Mouse (Mus musculus): ENCODE measurements around the gene Myo9b. TPM values are rescaled to one million over a fixed set of nuclear protein-coding genes. Genes with fewer than 3 reads are reported as not detected.
"Not testable (repeated sequence)": the region's sequence is repeated elsewhere in the genome, so short reads cannot be mapped to it uniquely, and the experiment has no call there.

Gene Myo9b
- total RNA-seq, 1 experiment from 2014 or later, result 130 TPM

GRCm38 (mm10) chr8:71291351-71291750 lies 18.8 kb downstream of the Myo9b start:
- no peak for ATAC-seq (ENCODE audit: extremely low read depth, insufficient number of reproducible peaks, low FRiP score, poor library complexity, severe bottlenecking)

DNA sequence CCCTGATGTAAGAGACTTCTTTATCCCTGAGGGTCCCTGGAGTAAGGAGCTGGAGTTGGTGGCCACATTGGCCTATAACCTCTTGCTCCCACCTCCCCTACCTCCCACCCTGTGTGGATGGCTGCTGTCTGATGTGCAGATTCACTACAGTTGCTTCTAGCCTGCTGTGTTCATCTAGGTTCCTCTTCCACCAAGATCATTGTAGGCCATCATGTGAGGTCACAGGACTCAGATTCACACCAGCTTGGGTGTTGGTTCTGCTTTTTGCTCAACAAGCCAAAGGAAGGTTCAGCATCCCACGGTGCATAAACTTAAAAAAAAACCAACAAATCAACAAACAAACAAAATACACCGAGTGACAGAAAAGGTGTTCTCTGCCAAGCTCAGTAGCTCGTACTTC lies 21.4 kb downstream of the Myo9b start:
- peak; percentile 49 for ATAC-seq (ENCODE audit: extremely low read depth, insufficient number of reproducible peaks, low FRiP score, poor library complexity, severe bottlenecking)

- peak; percentile 72 for ATAC-seq (ENCODE audit: extremely low read depth, insufficient number of reproducible peaks, low FRiP score, poor library complexity, severe bottlenecking)
Measured at GRCm38 (mm10) chr8:71296188-71296621, 23.7 kb downstream of the Myo9b start.

DNA sequence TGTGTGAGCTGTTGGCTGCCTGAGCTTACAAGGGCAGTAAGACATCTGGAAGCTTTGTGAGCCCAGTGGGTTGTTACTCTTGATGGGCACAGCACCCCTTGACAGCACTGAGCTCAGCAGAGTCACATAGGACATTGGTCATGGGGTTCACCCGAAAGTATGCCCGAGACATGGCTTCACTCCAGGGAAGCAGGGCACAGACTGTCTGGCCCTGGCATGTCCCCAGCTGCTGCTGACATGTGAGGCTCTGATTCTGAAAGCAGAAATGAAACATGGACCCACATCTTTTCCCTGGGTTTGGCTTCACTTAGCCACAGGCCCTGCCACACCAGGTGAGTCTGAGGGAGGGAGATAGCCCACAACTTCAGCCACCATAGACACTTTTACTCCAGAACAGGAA lies 24.3 kb downstream of the Myo9b start:
- ATAC-seq (ENCODE audit: extremely low read depth, insufficient number of reproducible peaks, low FRiP score, poor library complexity, severe bottlenecking), result no peak

DNA sequence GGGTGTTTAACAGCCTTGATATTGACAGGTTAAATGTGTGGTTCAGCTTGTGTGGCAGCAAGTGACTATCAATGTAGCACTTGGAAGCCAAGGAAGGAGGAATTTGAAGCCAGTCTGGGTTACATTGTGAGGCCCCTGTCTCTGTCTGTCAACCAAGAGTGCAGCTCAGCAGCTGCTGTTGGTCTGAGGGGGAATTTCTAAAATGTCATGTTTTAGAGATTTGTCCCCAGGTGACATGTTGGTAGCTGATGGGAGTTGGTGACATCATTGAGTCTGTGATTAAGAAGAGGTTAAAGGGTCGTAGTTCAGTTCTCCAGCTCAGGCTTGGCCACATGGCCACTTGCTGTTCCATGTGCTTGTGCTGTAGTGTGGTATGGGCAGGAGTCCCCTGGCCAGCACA lies 24.9 kb downstream of the Myo9b start:
- no peak for ATAC-seq (ENCODE audit: extremely low read depth, insufficient number of reproducible peaks, low FRiP score, poor library complexity, severe bottlenecking)

- no peak for ATAC-seq (ENCODE audit: extremely low read depth, insufficient number of reproducible peaks, low FRiP score, poor library complexity, severe bottlenecking)
Measured at GRCm38 (mm10) chr8:71299716-71300115, 27.2 kb downstream of the Myo9b start.

GRCm38 (mm10) chr8:71302788-71303187 lies 30.3 kb downstream of the Myo9b start:
- ATAC-seq (ENCODE audit: extremely low read depth, insufficient number of reproducible peaks, low FRiP score, poor library complexity, severe bottlenecking), result no peak

DNA sequence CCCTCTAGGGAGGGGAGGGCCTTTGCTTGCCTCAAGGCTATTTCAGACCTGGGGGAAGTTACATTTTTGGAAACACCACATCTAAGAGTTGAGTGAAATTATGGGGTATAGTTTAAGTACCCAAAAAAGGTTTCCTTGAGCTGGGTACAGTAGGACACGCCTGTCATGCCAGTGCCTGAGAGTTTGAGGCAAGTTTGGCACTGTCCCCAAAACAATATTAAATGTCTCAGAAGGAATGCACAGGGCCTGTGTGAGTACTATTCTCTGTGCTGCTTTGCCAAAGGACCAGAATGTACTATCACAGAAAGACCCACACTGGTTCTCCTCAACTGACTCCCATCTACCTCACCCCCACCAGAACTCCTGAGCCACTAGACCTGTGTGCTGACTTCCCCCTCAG lies 31.1 kb downstream of the Myo9b start:
- no peak for ATAC-seq (ENCODE audit: extremely low read depth, insufficient number of reproducible peaks, low FRiP score, poor library complexity, severe bottlenecking)

- ATAC-seq (ENCODE audit: extremely low read depth, insufficient number of reproducible peaks, low FRiP score, poor library complexity, severe bottlenecking), result no peak
Measured at GRCm38 (mm10) chr8:71305988-71306387, 33.5 kb downstream of the Myo9b start.

DNA sequence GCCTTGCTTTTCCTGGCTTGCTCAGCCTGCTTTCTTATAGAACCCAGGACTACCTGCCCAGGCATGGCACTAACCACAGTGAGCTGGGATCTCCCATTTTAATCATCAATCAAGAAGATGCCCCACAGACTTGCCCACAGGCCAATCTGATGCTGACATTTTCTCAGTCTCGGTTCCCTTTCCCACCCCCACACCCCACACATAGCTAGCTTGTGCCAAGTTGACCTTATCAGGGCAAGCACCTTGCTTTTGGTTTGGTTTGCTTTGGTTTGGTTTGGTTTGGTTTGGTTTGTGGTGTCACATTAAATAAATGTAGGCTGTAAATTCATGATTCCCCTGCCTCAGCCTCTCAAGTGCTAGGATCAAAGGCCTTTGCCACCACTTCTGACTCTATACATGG lies 34.9 kb downstream of the Myo9b start:
- no peak for ATAC-seq (ENCODE audit: extremely low read depth, insufficient number of reproducible peaks, low FRiP score, poor library complexity, severe bottlenecking)

DNA sequence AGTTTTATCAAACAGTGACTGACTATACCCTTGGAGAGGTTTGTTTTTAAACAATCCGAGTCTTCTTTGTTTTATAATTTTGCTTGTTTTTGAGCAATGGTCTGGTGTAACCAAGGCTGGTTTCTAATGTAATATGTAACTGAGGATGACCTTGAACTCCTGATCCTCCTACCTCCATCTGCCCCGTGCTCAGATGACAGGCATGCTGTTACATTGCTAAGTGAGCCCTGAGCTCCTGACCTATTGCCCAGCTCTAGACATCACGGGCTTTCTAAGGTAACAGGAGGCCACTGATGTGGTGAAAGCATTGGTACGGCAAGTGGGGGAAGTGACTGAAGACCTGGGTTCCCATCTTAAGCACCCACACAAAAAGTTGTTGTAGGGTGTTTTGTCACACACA lies 35.4 kb downstream of the Myo9b start:
- ATAC-seq (ENCODE audit: extremely low read depth, insufficient number of reproducible peaks, low FRiP score, poor library complexity, severe bottlenecking), result no peak

- peak; percentile 45; the same call in 1 of the 2 replicates for ATAC-seq (ENCODE audit: extremely low read depth, insufficient number of reproducible peaks, low FRiP score, poor library complexity, severe bottlenecking)
Measured at GRCm38 (mm10) chr8:71310446-71310845, 37.9 kb downstream of the Myo9b start.

GRCm38 (mm10) chr8:71312700-71313099 lies 40.2 kb downstream of the Myo9b start:
- no peak for ATAC-seq (ENCODE audit: extremely low read depth, insufficient number of reproducible peaks, low FRiP score, poor library complexity, severe bottlenecking)

DNA sequence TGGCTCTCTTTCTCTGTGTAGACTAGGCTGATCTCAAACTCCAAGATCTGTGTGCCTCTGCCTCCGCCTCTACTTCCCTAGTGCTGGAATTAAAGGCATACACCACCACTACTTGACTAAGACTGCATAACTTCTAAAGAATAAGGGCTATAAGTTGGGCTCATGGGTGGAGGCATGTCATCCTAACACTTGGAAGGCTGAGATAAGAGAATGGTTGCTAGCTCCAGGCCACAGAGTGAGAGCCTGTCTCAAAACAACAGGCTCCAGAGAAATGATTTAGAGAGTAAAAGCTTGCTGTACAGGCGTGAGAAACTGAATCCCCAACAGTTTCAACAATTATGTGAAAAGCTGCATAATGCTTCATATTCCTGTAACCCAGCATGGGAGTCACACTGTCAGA lies 41.4 kb downstream of the Myo9b start:
- ATAC-seq (ENCODE audit: extremely low read depth, insufficient number of reproducible peaks, low FRiP score, poor library complexity, severe bottlenecking), result no peak

GRCm38 (mm10) chr8:71315972-71316371 lies 43.5 kb downstream of the Myo9b start:
- no peak for ATAC-seq (ENCODE audit: extremely low read depth, insufficient number of reproducible peaks, low FRiP score, poor library complexity, severe bottlenecking)

- ATAC-seq (ENCODE audit: extremely low read depth, insufficient number of reproducible peaks, low FRiP score, poor library complexity, severe bottlenecking), result no peak
Measured at GRCm38 (mm10) chr8:71316486-71317031, 44.0 kb downstream of the Myo9b start.

DNA sequence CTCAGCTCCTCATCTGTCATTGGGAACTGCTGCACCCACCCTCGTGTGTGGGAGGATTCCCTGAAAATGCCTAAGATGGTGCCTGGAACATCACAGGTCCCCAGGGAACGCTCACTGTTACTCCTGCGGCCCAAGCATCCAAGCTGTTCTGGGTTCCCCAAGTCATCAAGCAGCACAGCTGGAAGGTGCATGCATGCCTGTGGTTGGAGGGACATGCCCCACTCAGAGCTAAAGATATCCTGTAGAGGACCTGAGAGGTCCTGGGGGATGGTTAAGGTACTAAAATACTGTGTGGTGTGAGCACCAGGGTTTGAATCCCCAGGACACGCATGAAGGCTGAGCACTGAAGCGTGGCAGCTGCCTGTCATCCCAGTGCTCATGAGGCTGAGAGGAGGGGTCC lies 46.1 kb downstream of the Myo9b start:
- not testable (repeated sequence) for ATAC-seq (ENCODE audit: extremely low read depth, insufficient number of reproducible peaks, low FRiP score, poor library complexity, severe bottlenecking)

DNA sequence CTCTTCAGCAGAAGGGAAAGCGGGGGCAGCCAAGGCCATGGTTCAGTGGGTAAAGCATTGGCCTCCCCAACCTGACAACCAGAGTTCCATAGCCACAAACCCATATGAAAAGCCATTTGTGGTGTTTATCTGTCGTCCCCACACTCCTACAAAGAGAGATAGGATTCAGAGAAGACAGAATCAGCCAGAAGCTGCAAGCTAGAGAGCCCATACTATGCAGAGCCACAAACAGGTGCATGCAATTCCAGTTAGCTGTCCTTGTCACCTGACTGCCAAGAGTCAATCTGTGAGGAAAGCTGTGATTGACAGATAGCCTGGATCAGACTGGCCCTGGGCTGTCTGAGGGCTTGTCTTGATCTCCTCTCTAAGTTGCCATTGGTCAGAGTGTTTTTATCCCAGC lies 47.2 kb downstream of the Myo9b start:
- ATAC-seq (ENCODE audit: extremely low read depth, insufficient number of reproducible peaks, low FRiP score, poor library complexity, severe bottlenecking), result not testable (repeated sequence)

DNA sequence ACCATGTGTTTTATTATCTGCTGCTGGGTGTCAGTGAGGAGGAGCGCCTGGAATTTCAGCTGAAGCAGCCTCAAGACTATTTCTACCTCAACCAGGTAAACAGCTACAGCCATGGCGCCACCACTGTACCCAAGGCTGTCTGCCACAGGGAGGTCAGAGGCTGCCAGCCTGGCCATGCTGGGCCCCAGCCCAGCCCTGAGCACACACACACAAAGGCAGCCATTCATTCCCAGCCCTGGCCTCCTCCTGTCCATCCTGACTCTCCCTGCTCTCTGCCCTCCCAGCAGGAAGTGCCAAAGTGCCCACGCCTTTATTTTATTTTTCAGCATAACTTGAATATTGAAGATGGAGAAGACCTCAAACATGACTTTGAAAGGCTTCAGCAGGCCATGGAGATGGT lies 50.4 kb downstream of the Myo9b start:
- no peak for ATAC-seq (ENCODE audit: extremely low read depth, insufficient number of reproducible peaks, low FRiP score, poor library complexity, severe bottlenecking)

- ATAC-seq (ENCODE audit: extremely low read depth, insufficient number of reproducible peaks, low FRiP score, poor library complexity, severe bottlenecking), result peak; percentile 76
Measured at GRCm38 (mm10) chr8:71324848-71325247, 52.3 kb downstream of the Myo9b start.

GRCm38 (mm10) chr8:71337834-71338233 lies 65.3 kb downstream of the Myo9b start:
- not testable (repeated sequence) for ATAC-seq (ENCODE audit: extremely low read depth, insufficient number of reproducible peaks, low FRiP score, poor library complexity, severe bottlenecking)
